Mouse (Mus musculus): Measurements from ENCODE around the gene Snx14. TPM values are rescaled to one million over a fixed set of nuclear protein-coding genes. Genes with fewer than 3 reads are reported as not detected.
A peak's percentile ranks its signal among the peaks of the same experiment; 100 is the strongest.

The Snx14 gene
- total and polyA plus RNA-seq, 3 experiments: 11.1 to 83.1 (median 16.9) TPM

DNA sequence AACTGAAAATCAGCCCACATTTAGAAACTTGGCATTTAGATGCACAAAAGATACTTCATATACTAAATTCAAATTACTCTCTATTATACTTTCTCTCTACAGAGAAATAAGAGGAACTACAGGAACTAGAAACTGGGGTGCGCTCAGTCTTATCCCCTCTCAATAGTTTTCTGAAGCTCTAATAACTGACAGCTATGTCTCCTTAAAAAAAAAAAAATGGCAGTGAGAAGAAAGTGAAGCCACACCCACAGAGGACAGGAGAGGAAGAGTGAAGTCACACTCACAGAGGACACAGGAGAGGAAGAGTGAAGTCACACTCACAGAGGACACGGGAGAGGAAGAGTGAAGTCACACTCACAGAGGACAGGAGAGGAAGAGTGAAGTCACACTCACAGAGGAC, 14.4 kb downstream of the Snx14 start:
- peak; percentile 32 for DNase-seq (ENCODE audit: low read depth, low spot score)
- no peak overlapping the region for H3K4me3 ChIP-seq (ENCODE audit: control insufficient read depth in 1 of 2, insufficient read depth in 1 of 2, low read depth in 2 of 2, low read length in 2 of 2)
- no peak overlapping the region for H3K27ac ChIP-seq (ENCODE audit: control insufficient read depth, low read depth, low read length)
- H3K9ac ChIP-seq (ENCODE audit: control insufficient read depth, low read depth, low read length, poor library complexity, severe bottlenecking): no peak overlapping the region
- H3K27me3 ChIP-seq (ENCODE audit: control insufficient read depth in 1 of 2, insufficient read depth in 2 of 2, low read length in 2 of 2): no peaks in the 10 kb centered on the region
- no peaks in the 10 kb centered on the region; the same call in 1 of the 2 replicates for H3K79me2 ChIP-seq (ENCODE audit: control insufficient read depth, insufficient read depth, low read length, poor library complexity)
- H3K36me3 ChIP-seq (ENCODE audit: control insufficient read depth in 1 of 2, insufficient read depth in 2 of 2, low read length in 2 of 2): peaks cover 0 to 7% of the 10 kb centered on the region in 2 experiments; a peak in 3 of 4 replicates
- no peaks in the 10 kb centered on the region for H3K9me3 ChIP-seq (replicated peaks; ENCODE audit: insufficient read depth, low read length)
- H3K4me1 ChIP-seq (ENCODE audit: control insufficient read depth in 1 of 2, insufficient read depth in 2 of 2, low read length in 2 of 2): no peaks in the 10 kb centered on the region; a peak in 1 of 4 replicates
- TF ChIP-seq POLR2AphosphoS5 (IDR thresholded peaks at IDR 0.05; ENCODE audit: borderline replicate concordance, low read depth, low read length) (no peak), SMC3 (IDR thresholded peaks at IDR 0.05; ENCODE audit: low read depth, low read length) (no peak), BHLHE40 (IDR thresholded peaks at IDR 0.05; ENCODE audit: borderline replicate concordance, low read depth, low read length) (no peak), ZNF384 (IDR thresholded peaks at IDR 0.05; ENCODE audit: low read depth, low read length) (peak; percentile 92), E2F4 (IDR thresholded peaks at IDR 0.05; ENCODE audit: borderline replicate concordance, low read depth, low read length) (no peak), ZMIZ1 (IDR thresholded peaks at IDR 0.05; ENCODE audit: low read depth, low read length) (no peak), KAT2A (conservative IDR thresholded peaks at IDR 0.05; ENCODE audit: low read depth, low read length) (no peak), POLR2AphosphoS2 (IDR thresholded peaks at IDR 0.05; ENCODE audit: low read length) (no peak)

DNA sequence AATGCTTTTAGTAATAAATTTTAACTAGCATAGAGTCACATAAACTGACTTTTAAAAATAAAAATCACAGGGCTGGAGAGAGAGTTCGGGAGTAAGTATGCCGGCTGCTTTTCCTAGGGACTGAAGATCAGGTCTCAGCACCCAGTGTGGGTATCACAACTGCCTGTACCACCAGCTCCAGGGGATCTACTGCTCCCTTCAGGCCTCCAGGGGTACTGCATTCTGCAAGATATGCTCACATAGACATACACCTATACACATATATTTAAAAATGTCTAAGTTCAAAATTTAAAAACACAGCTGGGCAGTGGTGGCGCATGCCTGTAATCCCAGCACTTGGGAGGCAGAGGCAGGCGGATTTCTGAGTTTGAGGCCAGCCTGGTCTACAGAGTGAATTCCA, 16.3 kb downstream of the Snx14 start:
- Histone ChIP-seq H3K27ac (ENCODE audit: control insufficient read depth, low read depth, low read length) (no peak overlapping the region), H3K27me3 (ENCODE audit: control insufficient read depth in 1 of 2, insufficient read depth in 2 of 2, low read length in 2 of 2) (no peaks in the 10 kb centered on the region), H3K4me1 (ENCODE audit: control insufficient read depth in 1 of 2, insufficient read depth in 2 of 2, low read length in 2 of 2) (no peaks in the 10 kb centered on the region; a peak in 1 of 4 replicates), H3K9me3 (replicated peaks; ENCODE audit: insufficient read depth, low read length) (no peaks in the 10 kb centered on the region), H3K4me3 (ENCODE audit: control insufficient read depth in 1 of 2, insufficient read depth in 1 of 2, low read depth in 2 of 2, low read length in 2 of 2) (no peak overlapping the region), H3K36me3 (ENCODE audit: control insufficient read depth in 1 of 2, insufficient read depth in 2 of 2, low read length in 2 of 2) (peaks cover 0 to 8% of the 10 kb centered on the region in 2 experiments; a peak in 2 of 4 replicates), H3K9ac (ENCODE audit: control insufficient read depth, low read depth, low read length, poor library complexity, severe bottlenecking) (no peak overlapping the region), H3K79me2 (ENCODE audit: control insufficient read depth, insufficient read depth, low read length, poor library complexity) (no peaks in the 10 kb centered on the region)
- DNase-seq (ENCODE audit: low read depth, low spot score): no peak
- peak; percentile 12 to 24 (median 19); a peak in 2 of 6 replicates for TF ChIP-seq CTCF (IDR thresholded peaks at IDR 0.05 in 2 of 3, conservative IDR thresholded peaks at IDR 0.05 in 1 of 3; ENCODE audit: control insufficient read depth in 1 of 3, insufficient read depth in 1 of 3, low read depth in 2 of 3, low read length in 3 of 3, poor library complexity in 1 of 3, severe bottlenecking in 1 of 3)
- TF ChIP-seq GATA1 (IDR thresholded peaks at IDR 0.05; ENCODE audit: low read depth, low read length): no peak

DNA sequence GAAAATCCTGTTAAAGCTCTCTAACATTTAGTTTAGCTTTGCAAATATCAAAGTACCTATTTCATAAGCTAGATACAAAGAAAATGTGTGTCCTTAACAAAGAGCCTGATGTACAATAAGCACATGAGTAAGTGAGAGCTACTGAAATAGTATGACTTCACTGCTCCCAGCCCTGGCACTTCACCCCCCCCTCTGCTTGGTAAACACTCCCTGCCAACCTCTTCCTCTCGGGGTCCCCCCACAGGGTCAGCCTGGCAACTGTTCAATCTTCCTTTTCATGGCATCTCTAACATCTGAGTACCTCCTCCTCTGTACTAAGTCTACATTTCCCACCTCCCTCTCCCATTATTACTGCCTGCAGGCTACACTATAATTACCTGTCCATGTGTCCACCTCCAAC, 22.0 kb downstream of the Snx14 start:
- no peak overlapping the region for H3K4me3 ChIP-seq (ENCODE audit: control insufficient read depth in 1 of 2, insufficient read depth in 1 of 2, low read depth in 2 of 2, low read length in 2 of 2)

More for the DNA sequence above, 22.0 kb downstream of the Snx14 start:
- Histone ChIP-seq H3K27ac (ENCODE audit: control insufficient read depth, low read depth, low read length) (no peak overlapping the region), H3K27me3 (ENCODE audit: control insufficient read depth in 1 of 2, insufficient read depth in 2 of 2, low read length in 2 of 2) (no peaks in the 10 kb centered on the region), H3K36me3 (ENCODE audit: control insufficient read depth in 1 of 2, insufficient read depth in 2 of 2, low read length in 2 of 2) (peaks cover 0 to 6% of the 10 kb centered on the region in 2 experiments; a peak in 2 of 4 replicates), H3K4me1 (ENCODE audit: control insufficient read depth in 1 of 2, insufficient read depth in 2 of 2, low read length in 2 of 2) (no peaks in the 10 kb centered on the region), H3K9me3 (replicated peaks; ENCODE audit: insufficient read depth, low read length) (no peaks in the 10 kb centered on the region), H3K9ac (ENCODE audit: control insufficient read depth, low read depth, low read length, poor library complexity, severe bottlenecking) (no peak overlapping the region), H3K79me2 (ENCODE audit: control insufficient read depth, insufficient read depth, low read length, poor library complexity) (no peaks in the 10 kb centered on the region)
- no peak for TF ChIP-seq HCFC1 (IDR thresholded peaks at IDR 0.05; ENCODE audit: low read depth, low read length)
- no peak for TF ChIP-seq CHD2 (IDR thresholded peaks at IDR 0.05; ENCODE audit: low read length)
- TF ChIP-seq SMC3 (IDR thresholded peaks at IDR 0.05; ENCODE audit: low read depth, low read length): no peak
- no peak for TF ChIP-seq UBTF (IDR thresholded peaks at IDR 0.05; ENCODE audit: borderline replicate concordance, insufficient read depth, low read depth, low read length)
- no peak for TF ChIP-seq NELFE (IDR thresholded peaks at IDR 0.05; ENCODE audit: low read depth, low read length)
- no peak for TF ChIP-seq KAT2A (conservative IDR thresholded peaks at IDR 0.05; ENCODE audit: low read depth, low read length)
- DNase-seq (ENCODE audit: low read depth, low spot score): no peak
